Mouse (Mus musculus): ENCODE measurements around the gene Dazl. TPM values are rescaled to one million over a fixed set of nuclear protein-coding genes. Genes with fewer than 3 reads are reported as not detected.

The Dazl gene
- polyA plus RNA-seq, 2 experiments = 0.02 to 0.10 TPM

DNA sequence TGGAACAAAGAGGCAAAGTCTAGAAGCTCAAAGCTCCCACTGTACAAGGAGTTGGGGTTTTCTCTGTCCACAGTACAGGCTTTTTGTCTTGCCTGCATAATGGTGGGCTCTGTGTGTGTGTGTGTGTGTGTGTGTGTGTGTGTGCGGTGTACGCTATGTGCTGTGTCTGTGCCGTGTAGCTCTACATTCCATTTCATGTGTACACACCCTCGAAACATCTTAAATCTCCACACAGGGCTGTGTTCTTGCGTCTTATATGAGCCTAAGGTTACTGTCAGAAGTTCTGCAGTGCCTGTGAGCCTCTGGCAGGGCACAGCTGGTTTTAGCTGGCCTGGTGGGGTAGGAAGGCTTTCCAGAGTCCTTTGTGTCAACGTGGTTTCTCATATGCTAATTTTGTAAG lies 46.8 kb downstream of the Dazl start:
- Histone ChIP-seq H3K4me2 (ENCODE audit: low read depth) (no peak overlapping the region), H3K27ac (no peak overlapping the region), H3K9ac (replicated peaks) (no peak overlapping the region), H3K9me3 (ENCODE audit: control insufficient read depth, low read length) (no peaks in the 10 kb centered on the region), H3K27me3 (ENCODE audit: control insufficient read depth, insufficient read depth, low read length) (no peaks in the 10 kb centered on the region), H3K4me3 (ENCODE audit: insufficient read depth in 1 of 2, low read depth in 2 of 2, low read length in 2 of 2) (no peak overlapping the region), H3K4me1 (replicated peaks; ENCODE audit: control insufficient read depth in 2 of 2, insufficient read depth in 2 of 2, low read length in 1 of 2) (no peaks in the 10 kb centered on the region), H3K36me3 (replicated peaks; ENCODE audit: control insufficient read depth, insufficient read depth, low read depth) (no peaks in the 10 kb centered on the region)
- whole genome bisulfite sequencing (ENCODE audit: insufficient replicate concordance) = 66% methylated on average over 6 of the region's 6 CpGs
- ATAC-seq (ENCODE audit: insufficient read depth) = no peak
- DNase-seq (ENCODE audit: low read depth in 3 of 3, low spot score in 3 of 3) = no peak
- no peak for TF ChIP-seq EP300 (IDR thresholded peaks at IDR 0.05; ENCODE audit: low read depth)
- TF ChIP-seq CTCF (IDR thresholded peaks at IDR 0.05; ENCODE audit: low read depth) = no peak

DNA sequence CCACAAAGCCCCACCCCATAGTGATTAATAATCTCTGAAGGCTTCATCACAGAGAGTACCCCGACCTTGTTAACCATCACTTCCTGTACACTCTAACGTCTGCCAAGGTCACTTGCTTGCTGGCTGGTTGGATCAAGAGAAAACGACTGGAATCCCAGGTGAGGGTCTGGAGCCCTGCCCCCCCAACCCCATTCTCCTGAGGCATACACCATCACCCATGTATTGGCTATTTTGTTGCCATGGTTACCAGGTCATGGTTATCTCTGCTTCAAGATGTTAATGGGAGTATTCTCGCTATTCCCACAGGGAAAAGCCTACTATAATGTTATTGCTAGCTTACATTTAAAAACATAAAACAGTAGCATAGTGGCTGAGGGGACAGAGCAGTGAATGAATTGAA lies 48.8 kb downstream of the Dazl start:
- ATAC-seq (ENCODE audit: insufficient read depth) (no peak), DNase-seq (ENCODE audit: low read depth in 3 of 3, low spot score in 3 of 3) (no peak)
- TF ChIP-seq CTCF (IDR thresholded peaks at IDR 0.05; ENCODE audit: low read depth) (no peak), EP300 (IDR thresholded peaks at IDR 0.05; ENCODE audit: low read depth) (no peak)
- H3K9me3 ChIP-seq (ENCODE audit: control insufficient read depth, low read length) = no peaks in the 10 kb centered on the region
- no peaks in the 10 kb centered on the region for H3K4me1 ChIP-seq (replicated peaks; ENCODE audit: control insufficient read depth in 2 of 2, insufficient read depth in 2 of 2, low read length in 1 of 2)
- H3K27ac ChIP-seq = no peak overlapping the region
- no peak overlapping the region for H3K4me3 ChIP-seq (ENCODE audit: insufficient read depth in 1 of 2, low read depth in 2 of 2, low read length in 2 of 2)
- H3K36me3 ChIP-seq (replicated peaks; ENCODE audit: control insufficient read depth, insufficient read depth, low read depth) = no peaks in the 10 kb centered on the region
- 26% methylated on average over 4 of the region's 4 CpGs for WGBS (ENCODE audit: insufficient replicate concordance)
- no peak overlapping the region for H3K4me2 ChIP-seq (ENCODE audit: low read depth)
- no peaks in the 10 kb centered on the region for H3K27me3 ChIP-seq (ENCODE audit: control insufficient read depth, insufficient read depth, low read length)
- no peak overlapping the region for H3K9ac ChIP-seq (replicated peaks)

DNA sequence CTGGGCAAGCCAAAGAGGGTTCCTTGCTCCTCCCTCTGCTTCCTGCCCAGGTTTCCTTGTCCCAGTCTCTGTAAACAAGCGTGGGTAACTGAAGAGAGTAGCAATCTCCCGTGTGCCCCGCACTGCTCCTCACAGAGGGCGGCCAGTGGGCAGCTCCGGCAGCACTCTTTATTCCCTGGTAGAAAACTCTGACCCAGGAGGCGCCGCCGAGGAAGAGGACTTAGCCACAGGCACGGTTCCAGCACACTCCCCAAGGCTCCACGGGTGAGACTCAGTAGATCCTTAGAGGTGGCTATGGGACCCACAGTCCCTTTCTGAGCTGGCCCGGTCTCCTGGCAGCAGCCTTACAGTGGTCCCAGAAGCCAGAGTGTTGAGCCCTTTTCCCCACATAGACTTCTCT lies 50.1 kb downstream of the Dazl start:
- no peak overlapping the region for H3K9ac ChIP-seq (replicated peaks)
- WGBS (ENCODE audit: insufficient replicate concordance) = 70% methylated on average over 11 of the region's 11 CpGs
- H3K27me3 ChIP-seq (ENCODE audit: control insufficient read depth, insufficient read depth, low read length) = no peaks in the 10 kb centered on the region
- H3K4me1 ChIP-seq (replicated peaks; ENCODE audit: control insufficient read depth in 2 of 2, insufficient read depth in 2 of 2, low read length in 1 of 2) = no peaks in the 10 kb centered on the region
- TF ChIP-seq EP300 (IDR thresholded peaks at IDR 0.05; ENCODE audit: low read depth) (no peak), CTCF (IDR thresholded peaks at IDR 0.05; ENCODE audit: low read depth) (no peak)
- DNase-seq (ENCODE audit: low read depth in 3 of 3, low spot score in 3 of 3) (no peak), ATAC-seq (ENCODE audit: insufficient read depth) (no peak)
- no peak overlapping the region for H3K27ac ChIP-seq
- no peak overlapping the region for H3K4me3 ChIP-seq (ENCODE audit: insufficient read depth in 1 of 2, low read depth in 2 of 2, low read length in 2 of 2)
- no peaks in the 10 kb centered on the region for H3K9me3 ChIP-seq (ENCODE audit: control insufficient read depth, low read length)
- H3K4me2 ChIP-seq (ENCODE audit: low read depth) = no peak overlapping the region
- no peaks in the 10 kb centered on the region for H3K36me3 ChIP-seq (replicated peaks; ENCODE audit: control insufficient read depth, insufficient read depth, low read depth)

DNA sequence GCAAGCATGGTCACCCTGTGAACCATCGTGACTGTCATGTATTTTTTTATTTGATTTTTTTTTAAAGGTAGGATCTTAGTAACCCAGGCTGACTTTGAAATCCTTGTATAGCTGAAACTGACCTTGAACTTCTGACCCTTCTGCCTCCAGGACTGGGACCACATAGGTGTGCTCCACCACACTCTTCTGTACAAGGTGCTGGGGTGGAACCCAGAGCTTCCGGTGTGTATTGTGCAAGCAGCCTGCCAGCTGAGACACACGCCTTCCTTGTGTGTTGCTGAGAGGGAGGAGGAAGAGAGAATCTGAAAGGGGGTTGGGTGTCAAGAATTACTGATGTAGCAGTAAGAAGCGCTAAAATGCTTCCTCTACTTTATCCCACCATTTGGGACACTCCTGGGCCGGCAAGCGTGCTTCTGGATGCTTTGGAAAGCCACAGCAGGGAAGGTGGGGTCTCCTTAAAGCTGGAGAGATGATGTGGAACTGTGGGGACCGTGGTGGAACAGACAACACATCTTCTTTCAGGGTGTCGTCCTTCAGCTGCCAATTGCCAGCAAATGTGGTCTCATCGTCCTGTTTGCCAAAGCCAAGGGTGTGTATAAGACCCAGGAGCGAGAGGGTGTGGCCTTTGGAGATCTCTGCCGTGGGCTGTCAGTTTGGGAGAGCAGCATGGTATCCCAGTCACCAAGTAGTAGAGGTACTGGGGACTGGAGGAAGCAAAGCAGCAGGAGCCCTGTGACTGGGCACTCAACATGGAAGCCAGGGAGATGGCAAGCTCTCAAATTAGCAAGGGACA lies 55.4 kb downstream of the Dazl start:
- no peaks in the 10 kb centered on the region for H3K4me1 ChIP-seq (replicated peaks; ENCODE audit: control insufficient read depth in 2 of 2, insufficient read depth in 2 of 2, low read length in 1 of 2)
- ATAC-seq (ENCODE audit: insufficient read depth) (no peak), DNase-seq (ENCODE audit: low read depth in 3 of 3, low spot score in 3 of 3) (no peak)
- no peaks in the 10 kb centered on the region for H3K9me3 ChIP-seq (ENCODE audit: control insufficient read depth, low read length)
- H3K9ac ChIP-seq (replicated peaks) = no peak overlapping the region
- 38% methylated on average over 11 of the region's 11 CpGs for WGBS (ENCODE audit: insufficient replicate concordance)
- H3K36me3 ChIP-seq (replicated peaks; ENCODE audit: control insufficient read depth, insufficient read depth, low read depth) = no peaks in the 10 kb centered on the region
- no peak overlapping the region for H3K27ac ChIP-seq
- TF ChIP-seq EP300 (IDR thresholded peaks at IDR 0.05; ENCODE audit: low read depth) (no peak), CTCF (IDR thresholded peaks at IDR 0.05; ENCODE audit: low read depth) (no peak)
- H3K4me3 ChIP-seq (ENCODE audit: insufficient read depth in 1 of 2, low read depth in 2 of 2, low read length in 2 of 2) = no peak overlapping the region
- H3K27me3 ChIP-seq (ENCODE audit: control insufficient read depth, insufficient read depth, low read length) = no peaks in the 10 kb centered on the region
- H3K4me2 ChIP-seq (ENCODE audit: low read depth) = no peak overlapping the region

DNA sequence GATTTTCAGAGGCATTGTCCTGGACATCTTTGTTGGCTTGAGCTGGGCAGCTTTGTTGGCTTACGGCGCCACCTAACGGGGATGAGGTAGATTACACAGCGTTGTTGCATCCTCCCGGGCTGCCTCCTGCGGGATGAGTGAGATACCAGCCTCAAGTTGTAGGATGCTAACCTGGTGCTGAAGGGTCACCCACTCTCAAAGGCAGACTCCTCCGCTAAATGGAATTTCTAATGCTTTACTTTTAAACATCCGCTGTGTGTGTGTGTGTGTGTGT lies 56.1 kb downstream of the Dazl start:
- H3K4me3 ChIP-seq (ENCODE audit: insufficient read depth in 1 of 2, low read depth in 2 of 2, low read length in 2 of 2) = no peak overlapping the region
- no peaks in the 10 kb centered on the region for H3K27me3 ChIP-seq (ENCODE audit: control insufficient read depth, insufficient read depth, low read length)
- H3K27ac ChIP-seq = no peak overlapping the region
- H3K4me2 ChIP-seq (ENCODE audit: low read depth) = no peak overlapping the region
- WGBS (ENCODE audit: insufficient replicate concordance) = 7% methylated on average over 8 of the region's 8 CpGs
- TF ChIP-seq CTCF (IDR thresholded peaks at IDR 0.05; ENCODE audit: low read depth) = peak; percentile 95
- TF ChIP-seq EP300 (IDR thresholded peaks at IDR 0.05; ENCODE audit: low read depth) = no peak
- H3K4me1 ChIP-seq (replicated peaks; ENCODE audit: control insufficient read depth in 2 of 2, insufficient read depth in 2 of 2, low read length in 1 of 2) = no peaks in the 10 kb centered on the region
- no peaks in the 10 kb centered on the region for H3K36me3 ChIP-seq (replicated peaks; ENCODE audit: control insufficient read depth, insufficient read depth, low read depth)
- ATAC-seq (ENCODE audit: insufficient read depth) (no peak), DNase-seq (ENCODE audit: low read depth in 3 of 3, low spot score in 3 of 3) (peak; percentile 29 to 34 (median 33))
- H3K9ac ChIP-seq (replicated peaks) = no peak overlapping the region
- H3K9me3 ChIP-seq (ENCODE audit: control insufficient read depth, low read length) = no peaks in the 10 kb centered on the region

Measured in liver, embryonic 14.5 days (tissue).